Mouse (Mus musculus): ENCODE data around the gene Tars2.

DNA sequence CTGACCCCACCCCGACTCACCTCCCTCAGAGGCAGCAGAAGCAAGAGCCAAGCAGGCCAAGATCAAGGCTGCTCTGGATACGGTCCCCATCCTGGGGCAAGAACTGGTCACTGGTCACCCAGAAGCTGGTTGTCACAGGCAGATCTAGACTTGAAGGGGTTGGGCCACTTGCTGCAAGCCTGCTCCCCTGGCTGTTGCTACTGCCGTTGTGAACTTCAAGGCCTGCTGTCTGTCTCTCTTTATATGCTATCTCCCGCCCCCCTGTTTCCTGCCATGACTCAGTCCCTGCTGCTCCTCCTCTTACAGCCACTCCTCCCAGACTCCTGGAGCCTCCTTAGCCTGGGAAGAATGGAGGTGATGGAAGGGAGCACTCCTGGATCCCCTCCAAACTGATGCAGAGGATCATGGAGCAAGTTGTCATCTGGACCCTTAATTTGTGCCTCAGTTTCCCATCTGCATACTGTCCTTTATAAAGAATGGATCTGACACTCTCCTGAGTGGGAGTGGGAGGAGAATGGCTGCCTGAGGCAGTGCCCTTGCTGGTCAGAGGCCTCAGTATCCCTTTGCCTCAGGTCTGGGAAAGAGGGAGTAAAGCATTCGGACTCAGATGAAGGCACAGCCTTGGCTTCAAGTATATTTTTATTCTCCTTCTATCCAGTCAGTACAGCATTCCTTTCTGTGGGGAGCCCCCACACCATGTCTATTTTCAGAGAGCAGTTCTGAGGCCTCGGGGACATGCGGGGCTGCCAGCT lies 20.5 kb downstream of the Tars2 start, which contains the start of gene Ecm1:
- TF ChIP-seq POLR2A (IDR thresholded peaks at IDR 0.05; ENCODE audit: borderline replicate concordance, control insufficient read depth, low read depth, low read length), result no peak
- no peak for TF ChIP-seq CTCF (IDR thresholded peaks at IDR 0.05; ENCODE audit: control insufficient read depth, insufficient read depth, low read length)

All from bone marrow, adult 2 months (tissue).